Mouse (Mus musculus) erythroblast, embryonic 14.5 days (primary cell): ENCODE measurements around the gene Stk11.

Experiments used
- GATA1 ChIP-seq: IDR thresholded peaks from 2 replicates; pipeline ENCODE4 v1.6.1; 2012; ENCODE audit warnings: low read length, inconsistent platforms, mixed read lengths
- TAL1 ChIP-seq: IDR thresholded peaks from 3 replicates; pipeline ENCODE4 v1.6.1; 2012; ENCODE audit warnings: low read length, inconsistent platforms, mixed read lengths

GRCm38 (mm10) chr10:80114341-80115284 lies 990 bp upstream of the Stk11 start:
- TF ChIP-seq GATA1, result no peak
- TF ChIP-seq TAL1, result no peak
